Mouse (Mus musculus): ENCODE measurements around the gene Rftn2. TPM values are rescaled to one million over a fixed set of nuclear protein-coding genes. Genes with fewer than 3 reads are reported as not detected.

The Rftn2 gene
- 8.6 and 9.0 TPM in 2 replicates for polyA plus RNA-seq (2015; fragmentation: Nextera tagmentation; extraction: Ambion mirVana)

- H3K4me3 ChIP-seq (replicated peaks) = peak within 1 kb of the TSS; percentile 49
- peak within 1 kb of the TSS; percentile 23; the same call in 1 of the 2 replicates for H3K9ac ChIP-seq
- 4% methylated on average over 26 of the region's 26 CpGs for WGBS
- H3K36me3 ChIP-seq = no peaks in the 10 kb centered on the region
- ATAC-seq (ENCODE audit: insufficient read depth, low FRiP score, low read depth) = peak; percentile 56; the same call in 1 of the 2 replicates
- no peaks in the 10 kb centered on the region for H3K9me3 ChIP-seq
- peak within 1 kb of the TSS; percentile 55 for H3K4me2 ChIP-seq
- H3K27ac ChIP-seq = peak within 1 kb of the TSS; percentile 80
- H3K4me1 ChIP-seq = no peaks in the 10 kb centered on the region
- no peaks in the 10 kb centered on the region for H3K27me3 ChIP-seq (replicated peaks)
Measured at GRCm38 (mm10) chr1:55226011-55226857, at the start of gene Rftn2. Gene Rftn2 (minus strand): TSS chr1:55226782.

DNA sequence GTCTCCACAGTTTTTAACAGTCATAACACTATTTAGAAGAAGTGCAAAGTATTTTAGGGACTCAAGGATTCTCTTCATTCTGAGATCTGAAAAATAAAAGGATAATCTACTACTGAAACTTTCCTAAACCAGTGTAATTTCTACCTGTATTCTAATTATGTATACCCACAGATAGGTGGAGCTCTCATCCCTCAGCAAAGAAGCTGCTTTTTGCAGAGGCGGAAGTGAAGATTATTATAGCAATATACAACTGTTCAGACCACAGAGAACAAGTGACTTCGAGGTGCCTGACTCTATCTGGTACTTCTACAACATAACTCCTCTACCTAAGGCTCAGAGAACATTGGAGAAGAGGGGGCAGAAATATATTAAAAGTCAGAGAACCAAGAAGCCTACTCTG, 38.9 kb upstream of the Rftn2 start:
- no peak for ATAC-seq (ENCODE audit: insufficient read depth, low FRiP score, low read depth)
- no peaks in the 10 kb centered on the region for H3K4me1 ChIP-seq
- H3K9me3 ChIP-seq = no peaks in the 10 kb centered on the region
- H3K9ac ChIP-seq = no peak overlapping the region
- H3K27ac ChIP-seq = no peak overlapping the region
- H3K36me3 ChIP-seq = no peaks in the 10 kb centered on the region
- H3K4me3 ChIP-seq (replicated peaks) = no peak overlapping the region
- H3K27me3 ChIP-seq (replicated peaks) = no peaks in the 10 kb centered on the region
- H3K4me2 ChIP-seq = no peak overlapping the region
- 61% methylated on average over 2 of the region's 2 CpGs for WGBS

- no peak overlapping the region for H3K4me2 ChIP-seq
- no peaks in the 10 kb centered on the region for H3K4me1 ChIP-seq
- H3K9me3 ChIP-seq = no peaks in the 10 kb centered on the region
- H3K27ac ChIP-seq = no peak overlapping the region
- 32% methylated on average over 2 of the region's 2 CpGs for WGBS
- no peak overlapping the region for H3K4me3 ChIP-seq (replicated peaks)
- no peak for ATAC-seq (ENCODE audit: insufficient read depth, low FRiP score, low read depth)
- no peaks in the 10 kb centered on the region for H3K36me3 ChIP-seq
- H3K27me3 ChIP-seq (replicated peaks) = no peaks in the 10 kb centered on the region
- H3K9ac ChIP-seq = no peak overlapping the region
Measured at GRCm38 (mm10) chr1:55264385-55264784, 37.8 kb upstream of the Rftn2 start.

GRCm38 (mm10) chr1:55246374-55246773, 19.8 kb upstream of the Rftn2 start:
- 72% methylated on average over 2 of the region's 2 CpGs for WGBS

DNA sequence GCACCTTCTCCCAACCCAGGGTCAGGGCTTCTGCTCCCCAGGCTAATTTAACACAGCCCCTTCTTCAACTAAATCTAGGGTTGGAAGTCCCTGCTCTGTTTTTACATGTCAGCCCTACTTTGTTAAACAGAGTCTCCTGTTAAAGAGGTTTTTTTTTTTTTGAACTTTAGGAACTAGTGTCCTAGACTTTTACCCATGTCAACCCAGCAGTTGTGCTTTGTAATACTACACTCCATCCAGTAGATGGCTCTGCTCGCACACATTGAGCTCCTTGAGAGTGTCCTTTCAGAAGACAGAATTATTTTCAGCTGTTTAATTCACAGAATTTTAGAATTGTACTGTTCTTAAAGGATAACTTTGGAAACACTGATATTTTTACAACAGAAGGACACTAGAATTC, 12.7 kb upstream of the Rftn2 start:
- Histone ChIP-seq H3K4me2 (peak overlapping the region; percentile 92), H3K9me3 (no peaks in the 10 kb centered on the region), H3K36me3 (no peaks in the 10 kb centered on the region), H3K4me3 (replicated peaks) (peak overlapping the region; percentile 90; the same call in 1 of the 2 replicates), H3K4me1 (peaks cover 13% of the 10 kb centered on the region), H3K27ac (no peak overlapping the region), H3K9ac (no peak overlapping the region), H3K27me3 (replicated peaks) (no peaks in the 10 kb centered on the region)
- WGBS = 4% methylated on average over 1 of the region's 1 CpGs
- no peak for ATAC-seq (ENCODE audit: insufficient read depth, low FRiP score, low read depth)

More at GRCm38 (mm10) chr1:55246374-55246773, 19.8 kb upstream of the Rftn2 start:
- Histone ChIP-seq H3K9me3 (no peaks in the 10 kb centered on the region), H3K9ac (no peak overlapping the region), H3K27ac (no peak overlapping the region), H3K4me1 (no peaks in the 10 kb centered on the region), H3K36me3 (no peaks in the 10 kb centered on the region), H3K4me3 (replicated peaks) (no peak overlapping the region), H3K27me3 (replicated peaks) (no peaks in the 10 kb centered on the region), H3K4me2 (no peak overlapping the region)
- no peak for ATAC-seq (ENCODE audit: insufficient read depth, low FRiP score, low read depth)

DNA sequence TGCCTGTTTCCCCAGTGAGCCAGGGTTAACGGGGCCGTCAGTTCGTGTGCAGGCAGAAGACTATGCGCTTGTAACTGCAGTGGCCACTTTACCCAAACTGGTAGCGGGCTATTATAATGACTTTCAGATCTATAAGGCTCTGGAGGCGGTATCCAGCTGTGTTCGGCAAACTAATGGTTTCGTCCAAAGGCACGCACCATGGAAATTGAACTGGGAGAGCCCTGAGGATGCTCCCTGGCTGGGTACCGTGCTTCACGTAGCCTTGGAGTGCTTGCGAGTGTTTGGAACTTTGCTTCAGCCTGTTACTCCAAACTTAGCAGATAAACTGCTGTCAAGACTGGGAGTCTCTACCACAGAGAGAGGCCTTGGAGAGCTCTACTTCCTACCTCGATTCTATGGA, 11.9 kb upstream of the Rftn2 start:
- Histone ChIP-seq H3K4me1 (peaks cover 13% of the 10 kb centered on the region), H3K4me2 (peak overlapping the region; percentile 92), H3K36me3 (no peaks in the 10 kb centered on the region), H3K9me3 (no peaks in the 10 kb centered on the region), H3K27me3 (replicated peaks) (no peaks in the 10 kb centered on the region), H3K9ac (peak overlapping the region; percentile 69; the same call in 1 of the 2 replicates), H3K4me3 (replicated peaks) (peak overlapping the region; percentile 90), H3K27ac (no peak overlapping the region)
- no peak for ATAC-seq (ENCODE audit: insufficient read depth, low FRiP score, low read depth)
- 37% methylated on average over 13 of the region's 13 CpGs for WGBS

DNA sequence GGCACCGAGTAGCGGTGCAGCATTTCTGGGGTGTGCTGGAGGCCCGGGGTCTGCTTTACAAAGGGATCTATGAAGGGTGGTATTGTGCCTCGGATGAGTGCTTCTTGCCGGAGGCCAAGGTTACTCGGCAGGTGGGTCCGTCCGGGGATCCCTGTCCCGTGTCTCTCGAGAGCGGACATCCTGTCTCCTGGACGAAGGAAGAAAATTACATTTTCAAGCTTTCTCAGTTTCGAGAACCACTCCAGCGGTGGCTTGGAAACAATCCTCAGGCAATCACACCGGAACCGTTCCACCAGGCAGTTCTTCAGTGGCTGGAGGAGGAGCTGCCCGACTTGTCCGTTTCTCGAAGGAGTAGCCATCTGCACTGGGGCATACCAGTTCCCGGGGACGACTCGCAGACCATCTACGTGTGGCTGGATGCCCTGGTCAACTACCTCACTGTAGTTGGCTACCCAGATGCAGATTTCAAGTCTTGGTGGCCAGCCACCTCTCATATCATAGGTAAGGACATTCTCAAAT, 11.1 kb upstream of the Rftn2 start:
- H3K4me1 ChIP-seq = peaks cover 13% of the 10 kb centered on the region
- H3K9ac ChIP-seq = peak overlapping the region; percentile 69
- peak overlapping the region; percentile 92 for H3K4me2 ChIP-seq
- ATAC-seq (ENCODE audit: insufficient read depth, low FRiP score, low read depth) = no peak
- H3K36me3 ChIP-seq = no peaks in the 10 kb centered on the region
- no peaks in the 10 kb centered on the region for H3K9me3 ChIP-seq
- under 1% methylated on average over 23 of the region's 23 CpGs for WGBS
- H3K4me3 ChIP-seq (replicated peaks) = peak overlapping the region; percentile 90
- peak overlapping the region; percentile 75; the same call in 1 of the 2 replicates for H3K27ac ChIP-seq
- no peaks in the 10 kb centered on the region for H3K27me3 ChIP-seq (replicated peaks)

DNA sequence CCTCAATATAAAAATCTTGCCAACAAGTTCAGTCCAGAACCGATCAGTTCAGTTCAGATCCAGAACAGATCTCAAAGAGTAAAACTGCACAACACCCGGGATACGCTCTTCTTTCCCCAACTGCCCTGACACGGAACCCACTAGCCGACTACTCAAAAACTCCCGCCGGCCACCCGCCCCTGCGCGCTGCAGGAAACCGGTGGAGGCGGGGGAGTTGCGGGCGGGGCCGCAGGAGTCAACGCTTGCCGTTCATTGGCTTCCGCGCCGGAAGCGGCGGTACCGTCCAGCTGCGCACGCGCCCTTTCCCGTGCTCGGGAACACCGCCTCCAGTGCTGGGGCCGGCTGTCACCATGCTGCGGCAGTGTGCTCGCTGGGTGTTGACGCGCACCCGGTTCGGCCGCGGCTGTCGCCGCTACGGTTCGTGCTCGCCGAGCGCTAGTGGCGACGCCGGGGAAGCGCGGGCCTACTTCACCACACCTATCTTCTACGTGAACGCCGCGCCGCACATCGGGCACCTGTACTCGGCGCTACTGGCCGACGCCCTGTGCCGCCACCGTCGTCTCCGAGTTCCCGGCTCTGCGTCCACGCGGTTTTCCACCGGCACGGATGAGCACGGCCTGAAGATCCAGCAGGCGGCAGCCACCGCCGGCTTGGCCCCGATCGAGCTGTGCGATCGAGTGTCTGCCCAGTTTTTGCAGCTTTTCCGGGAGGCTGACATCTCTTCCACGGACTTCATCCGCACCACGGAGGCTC, 10.5 kb upstream of the Rftn2 start, which contains the start of gene Mars2:
Mars2 (plus strand) TSS at position 288 of the 753 bp plus-strand sequence.
- Histone ChIP-seq H3K27me3 (replicated peaks) (no peaks in the 10 kb centered on the region), H3K4me2 (peak within 1 kb of the TSS; percentile 92), H3K9ac (peak within 1 kb of the TSS; percentile 69), H3K4me1 (peaks cover 13% of the 10 kb centered on the region), H3K9me3 (no peaks in the 10 kb centered on the region), H3K36me3 (no peaks in the 10 kb centered on the region), H3K4me3 (replicated peaks) (peak within 1 kb of the TSS; percentile 90), H3K27ac (peak within 1 kb of the TSS; percentile 75)
- peak; percentile 98 for ATAC-seq (ENCODE audit: insufficient read depth, low FRiP score, low read depth)
- WGBS = under 1% methylated on average over 82 of the region's 82 CpGs

DNA sequence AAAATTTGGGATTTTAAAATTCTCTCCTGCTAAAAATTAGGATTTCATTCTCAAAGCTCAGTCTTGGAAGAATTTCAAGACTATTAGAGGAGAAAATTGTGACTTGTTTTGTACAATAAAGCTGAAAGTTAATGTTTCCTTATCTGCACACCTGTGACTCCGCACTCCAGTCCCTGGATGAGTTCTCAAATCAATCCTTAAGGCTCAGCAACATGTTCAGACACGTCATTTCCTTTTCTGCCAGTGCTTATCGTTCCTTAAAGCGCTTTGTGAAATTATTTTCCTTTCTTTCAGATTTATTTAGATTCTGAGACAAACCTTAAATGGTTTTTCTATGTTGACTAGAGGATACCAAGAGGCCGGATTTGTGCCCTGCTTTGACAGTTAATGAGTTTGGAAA, 9.9 kb upstream of the Rftn2 start:
- H3K27ac ChIP-seq = no peak overlapping the region
- peaks cover 13% of the 10 kb centered on the region for H3K4me1 ChIP-seq
- no peaks in the 10 kb centered on the region for H3K27me3 ChIP-seq (replicated peaks)
- peak overlapping the region; percentile 90 for H3K4me3 ChIP-seq (replicated peaks)
- peak overlapping the region; percentile 92 for H3K4me2 ChIP-seq
- no peaks in the 10 kb centered on the region for H3K9me3 ChIP-seq
- no peak for ATAC-seq (ENCODE audit: insufficient read depth, low FRiP score, low read depth)
- H3K9ac ChIP-seq = peak overlapping the region; percentile 8; the same call in 1 of the 2 replicates
- WGBS = 19% methylated on average over 5 of the region's 5 CpGs
- no peaks in the 10 kb centered on the region for H3K36me3 ChIP-seq

- Histone ChIP-seq H3K4me1 (peaks cover 13% of the 10 kb centered on the region), H3K27me3 (replicated peaks) (no peaks in the 10 kb centered on the region), H3K9me3 (no peaks in the 10 kb centered on the region), H3K4me3 (replicated peaks) (no peak overlapping the region), H3K36me3 (no peaks in the 10 kb centered on the region), H3K4me2 (no peak overlapping the region), H3K9ac (no peak overlapping the region), H3K27ac (no peak overlapping the region)
- no peak for ATAC-seq (ENCODE audit: insufficient read depth, low FRiP score, low read depth)
- 55% methylated on average over 16 of the region's 16 CpGs for WGBS
Measured at GRCm38 (mm10) chr1:55234910-55235520, 8.4 kb upstream of the Rftn2 start.

DNA sequence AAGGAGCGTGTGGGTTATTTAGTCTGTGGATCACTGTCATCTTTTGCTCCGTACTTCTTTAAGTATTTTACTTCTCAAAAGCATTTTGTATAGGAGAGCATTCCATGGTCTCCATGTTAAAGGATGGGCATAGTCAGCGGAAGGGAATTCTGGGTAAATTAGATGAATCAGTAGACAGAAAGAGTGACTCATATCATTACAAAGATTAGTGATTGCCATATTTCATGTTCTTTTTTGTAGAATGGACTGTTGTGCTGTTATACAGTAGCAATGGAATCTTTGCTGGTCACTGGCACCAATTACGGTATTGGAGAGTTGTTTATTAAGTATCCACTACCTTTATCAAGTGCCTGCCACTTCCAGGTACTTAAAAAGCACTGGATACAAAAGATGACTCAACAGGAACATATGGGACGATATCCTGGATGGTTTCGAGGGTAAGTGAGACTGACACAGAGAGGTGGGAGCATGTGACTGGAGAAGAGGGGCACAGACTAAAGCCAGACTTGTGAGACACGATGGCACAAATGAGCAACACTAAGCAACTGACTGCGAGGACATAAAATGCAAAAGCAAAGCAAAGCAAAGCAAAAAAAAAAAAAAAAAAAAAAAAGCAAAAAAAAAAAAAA, 1.8 kb upstream of the Rftn2 start:
- 85% methylated on average over 8 of the region's 8 CpGs for WGBS

More for the DNA sequence above, 1.8 kb upstream of the Rftn2 start:
- no peak for ATAC-seq (ENCODE audit: insufficient read depth, low FRiP score, low read depth)
- no peaks in the 10 kb centered on the region for H3K9me3 ChIP-seq
- H3K27me3 ChIP-seq (replicated peaks) = no peaks in the 10 kb centered on the region
- H3K4me2 ChIP-seq = no peak overlapping the region
- H3K36me3 ChIP-seq = no peaks in the 10 kb centered on the region
- H3K4me3 ChIP-seq (replicated peaks) = no peak overlapping the region
- no peaks in the 10 kb centered on the region for H3K4me1 ChIP-seq
- H3K9ac ChIP-seq = no peak overlapping the region
- no peak overlapping the region for H3K27ac ChIP-seq

Measured in stomach, embryonic 15.5 days (tissue).